Mouse (Mus musculus) heart, postnatal 0 days (tissue): ENCODE measurements around the gene Cd40.

ENCODE experiments used
- CTCF ChIP-seq: IDR thresholded peaks from 2 replicates; pipeline ENCODE4 v1.5.1; 2016; ENCODE audit warnings: antibody characterized with exemption, control low read depth, low read depth
- EP300 ChIP-seq: IDR thresholded peaks from 2 replicates; pipeline ENCODE4 v1.6.1; 2016; ENCODE audit warnings: antibody characterized with exemption, low read depth

DNA sequence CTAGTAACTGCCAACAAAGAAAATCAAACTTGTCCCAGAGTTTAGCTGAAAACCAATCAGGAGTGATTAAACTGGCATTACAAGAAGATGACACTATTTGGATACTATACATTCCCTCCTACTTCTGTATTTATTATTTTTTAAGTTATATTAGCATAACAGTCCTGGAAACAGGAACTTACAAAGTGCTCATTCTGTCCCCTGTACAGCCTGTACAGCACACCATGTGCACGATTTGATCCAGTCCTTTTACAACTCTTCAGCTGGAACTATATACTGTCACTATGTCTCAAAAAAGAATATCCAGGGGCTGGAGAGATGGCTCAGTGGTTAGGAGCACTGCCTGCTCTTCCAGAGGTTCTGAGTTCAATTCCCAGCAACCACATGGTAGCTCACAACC is 28.3 kb upstream of the Cd40 start:
- no peak for TF ChIP-seq CTCF
- TF ChIP-seq EP300 = no peak
